Mouse (Mus musculus) right cerebral cortex, postnatal 10 days (tissue): ENCODE measurements around the gene Sec11a.
A peak's percentile ranks its signal among the peaks of the same experiment; 100 is the strongest.

Experiments used
- DNase-seq, 2 experiments: peaks; one replicate each; pipeline ENCODE4 v3.0.0; 2021; ENCODE audit warnings: low spot score in 2 of 2

Sec11a gene

GRCm38 (mm10) chr7:80857181-80857580, 90.4 kb downstream of the Sec11a start:
- peak; percentile 79 to 84 for DNase-seq

GRCm38 (mm10) chr7:80855316-80855715, 92.3 kb downstream of the Sec11a start:
- peak; percentile 59 to 72 for DNase-seq
